Mouse (Mus musculus) forebrain, embryonic 15.5 days (tissue): Measurements from ENCODE around the gene Rpl10a. TPM values are rescaled to one million over a fixed set of nuclear protein-coding genes. Genes with fewer than 3 reads are reported as not detected.
"Not testable (repeated sequence)": the region's sequence is repeated elsewhere in the genome, so short reads cannot be mapped to it uniquely, and the experiment has no call there.

Experiments used
- ATAC-seq: fragments of 200-750 bp; cut with Nextera tagmentation; replicated peaks from 2 replicates; pipeline ENCODE4 v1.8.0; 2017; ENCODE audit warnings: mild to moderate bottlenecking, moderate TSS enrichment, moderate library complexity
- H3K27ac ChIP-seq: fragments of 300-500 bp; sonication (generic); replicated peaks from 2 replicates; pipeline ENCODE4 v1.5.1; 2015; ENCODE audit warnings: mild to moderate bottlenecking, inconsistent platforms
- H3K27me3 ChIP-seq: fragments of 300-500 bp; sonication (generic); 2 replicates; pipeline ENCODE4 v1.6.1; 2015; ENCODE audit warnings: inconsistent platforms
- H3K36me3 ChIP-seq: fragments of 300-500 bp; sonication (generic); 2 replicates; pipeline ENCODE4 v1.6.1; 2015; ENCODE audit warnings: mild to moderate bottlenecking, inconsistent platforms
- H3K4me1 ChIP-seq: fragments of 300-500 bp; sonication (generic); 2 replicates; pipeline ENCODE4 v1.6.1; 2015; ENCODE audit warnings: inconsistent platforms
- H3K4me2 ChIP-seq: fragments of 300-500 bp; sonication (generic); replicated peaks from 2 replicates; pipeline ENCODE4 v1.6.1; 2015; ENCODE audit warnings: mild to moderate bottlenecking, inconsistent platforms
- H3K4me3 ChIP-seq: fragments of 300-500 bp; sonication (generic); 2 replicates; pipeline ENCODE4 v1.5.1; 2015; ENCODE audit warnings: mild to moderate bottlenecking, inconsistent platforms
- H3K9ac ChIP-seq: fragments of 300-500 bp; sonication (generic); replicated peaks from 2 replicates; pipeline ENCODE4 v1.6.1; 2015; ENCODE audit warnings: mild to moderate bottlenecking, inconsistent platforms
- H3K9me3 ChIP-seq: fragments of 300-500 bp; sonication (generic); 2 replicates; pipeline ENCODE4 v1.6.1; 2016; ENCODE audit warnings: inconsistent platforms
- WGBS: fragments of 180-500 bp; shearing (Covaris S2); methylation state at CpG from one replicate; pipeline ENCODE4 v1.1.7; 2015; ENCODE audit warnings: mixed read lengths; 5-methylcytosine and 5-hydroxymethylcytosine counted together
- polyA plus RNA-seq: library from polyadenylated mRNA; unstranded; fragments of >200 nt; fragmentation: Nextera tagmentation; extraction: Ambion mirVana; gene quantifications from 2 replicates; pipeline ENCODE4 v1.2.1, GENCODE M21; 2015

The Rpl10a gene
- polyA plus RNA-seq, 1 experiment from 2014 or later = 359 TPM

GRCm38 (mm10) chr17:28351353-28351890 is 23.2 kb downstream of the Rpl10a start:
- 1% methylated on average over 28 of the region's 29 CpGs for whole genome bisulfite sequencing

GRCm38 (mm10) chr17:28352018-28352417 is 23.7 kb downstream of the Rpl10a start:
- no peak for ATAC-seq

More at GRCm38 (mm10) chr17:28351353-28351890, 23.2 kb downstream of the Rpl10a start:
- Histone ChIP-seq H3K36me3 (no peaks in the 10 kb centered on the region), H3K27ac (no peak overlapping the region), H3K9me3 (no peaks in the 10 kb centered on the region), H3K9ac (peak overlapping the region; percentile 50), H3K27me3 (peaks cover 11% of the 10 kb centered on the region), H3K4me1 (peaks cover 26% of the 10 kb centered on the region), H3K4me3 (peak overlapping the region; percentile 56), H3K4me2 (peak overlapping the region; percentile 83)
- ATAC-seq = no peak; the same call in 1 of the 2 replicates

GRCm38 (mm10) chr17:28355871-28356270 is 27.6 kb downstream of the Rpl10a start:
- Histone ChIP-seq H3K4me1 (peaks cover 7% of the 10 kb centered on the region), H3K4me3 (no peak overlapping the region), H3K9me3 (no peaks in the 10 kb centered on the region), H3K27ac (no peak overlapping the region), H3K36me3 (no peaks in the 10 kb centered on the region), H3K4me2 (no peak overlapping the region), H3K9ac (no peak overlapping the region), H3K27me3 (peaks cover 32% of the 10 kb centered on the region)
- WGBS = 88% methylated on average over 12 of the region's 12 CpGs
- no peak for ATAC-seq

More at GRCm38 (mm10) chr17:28352018-28352417, 23.7 kb downstream of the Rpl10a start:
- Histone ChIP-seq H3K9me3 (no peaks in the 10 kb centered on the region), H3K4me3 (no peak overlapping the region), H3K9ac (no peak overlapping the region), H3K27me3 (peaks cover 11% of the 10 kb centered on the region), H3K36me3 (no peaks in the 10 kb centered on the region), H3K4me1 (peaks cover 26% of the 10 kb centered on the region), H3K4me2 (no peak overlapping the region), H3K27ac (no peak overlapping the region)
- 21% methylated on average over 11 of the region's 11 CpGs for WGBS

- H3K4me1 ChIP-seq = peaks cover 14% of the 10 kb centered on the region
- WGBS = 17% methylated on average over 22 of the region's 24 CpGs
- H3K9me3 ChIP-seq, H3K4me2 ChIP-seq, H3K36me3 ChIP-seq, ATAC-seq, H3K27ac ChIP-seq, H3K4me3 ChIP-seq, H3K9ac ChIP-seq: not testable (repeated sequence)
- peaks cover 47% of the 10 kb centered on the region for H3K27me3 ChIP-seq
Observed at GRCm38 (mm10) chr17:28358576-28359261, 30.4 kb downstream of the Rpl10a start.

- 82% methylated on average over 9 of the region's 9 CpGs for WGBS
- Histone ChIP-seq H3K9me3 (no peaks in the 10 kb centered on the region), H3K4me3 (no peak overlapping the region), H3K36me3 (no peaks in the 10 kb centered on the region), H3K27me3 (peaks cover 65% of the 10 kb centered on the region), H3K4me2 (no peak overlapping the region), H3K9ac (no peak overlapping the region), H3K27ac (no peak overlapping the region), H3K4me1 (peaks cover 21% of the 10 kb centered on the region)
- no peak for ATAC-seq
Observed at GRCm38 (mm10) chr17:28360531-28361277, 32.4 kb downstream of the Rpl10a start.

- Histone ChIP-seq H3K27me3 (peaks cover 70% of the 10 kb centered on the region), H3K4me2 (peak overlapping the region; percentile 45), H3K4me1 (peaks cover 21% of the 10 kb centered on the region), H3K9ac (0 out of 2 replicates have a peak overlapping the region, but pooled peaks have one; percentile 5), H3K9me3 (no peaks in the 10 kb centered on the region), H3K4me3 (peak overlapping the region; percentile 22), H3K36me3 (no peaks in the 10 kb centered on the region), H3K27ac (no peak overlapping the region)
- ATAC-seq = no peak
- 40% methylated on average over 11 of the region's 11 CpGs for WGBS
Observed at GRCm38 (mm10) chr17:28361921-28362652, 33.8 kb downstream of the Rpl10a start.

- H3K9me3 ChIP-seq = no peaks in the 10 kb centered on the region
- H3K36me3 ChIP-seq = no peaks in the 10 kb centered on the region
- H3K9ac ChIP-seq = 0 out of 2 replicates have a peak overlapping the region, but pooled peaks have one; percentile 5
- peak overlapping the region; percentile 45 for H3K4me2 ChIP-seq
- WGBS = 3% methylated on average over 25 of the region's 25 CpGs
- H3K4me3 ChIP-seq = peak overlapping the region; percentile 22
- peaks cover 21% of the 10 kb centered on the region for H3K4me1 ChIP-seq
- no peak overlapping the region for H3K27ac ChIP-seq
- no peak for ATAC-seq
- H3K27me3 ChIP-seq = peaks cover 70% of the 10 kb centered on the region
Observed at GRCm38 (mm10) chr17:28362653-28363292, 34.5 kb downstream of the Rpl10a start.

GRCm38 (mm10) chr17:28363507-28363906 is 35.2 kb downstream of the Rpl10a start:
- no peak overlapping the region for H3K9ac ChIP-seq
- WGBS = 19% methylated on average over 6 of the region's 6 CpGs
- ATAC-seq = no peak

GRCm38 (mm10) chr17:28365122-28365521 is 36.9 kb downstream of the Rpl10a start, which contains the start of gene Tulp1:
Gene Tulp1 (minus strand): TSS chr17:28365222.
- no peak for ATAC-seq
- Histone ChIP-seq H3K4me3 (peak within 1 kb of the TSS; percentile 12; the same call in 1 of the 2 replicates), H3K27me3 (peaks cover 56% of the 10 kb centered on the region), H3K9me3 (no peaks in the 10 kb centered on the region), H3K4me2 (peak within 1 kb of the TSS; percentile 24), H3K27ac (no peak within 1 kb of the TSS), H3K4me1 (peaks cover 21% of the 10 kb centered on the region), H3K9ac (no peak within 1 kb of the TSS; the same call in 1 of the 2 replicates), H3K36me3 (no peaks in the 10 kb centered on the region)
- 25% methylated on average over 8 of the region's 8 CpGs for WGBS

More at GRCm38 (mm10) chr17:28363507-28363906, 35.2 kb downstream of the Rpl10a start:
- Histone ChIP-seq H3K4me3 (no peak overlapping the region), H3K36me3 (no peaks in the 10 kb centered on the region), H3K9me3 (no peaks in the 10 kb centered on the region), H3K27ac (no peak overlapping the region), H3K27me3 (peaks cover 65% of the 10 kb centered on the region), H3K4me1 (peaks cover 21% of the 10 kb centered on the region), H3K4me2 (no peak overlapping the region)

GRCm38 (mm10) chr17:28368449-28368848 is 40.2 kb downstream of the Rpl10a start:
- H3K36me3 ChIP-seq = no peaks in the 10 kb centered on the region
- no peaks in the 10 kb centered on the region for H3K9me3 ChIP-seq
- WGBS = 6% methylated on average over 13 of the region's 13 CpGs
- ATAC-seq = no peak
- no peak overlapping the region for H3K27ac ChIP-seq
- peaks cover 8% of the 10 kb centered on the region for H3K4me1 ChIP-seq
- H3K4me3 ChIP-seq = no peak overlapping the region
- no peak overlapping the region for H3K4me2 ChIP-seq
- no peak overlapping the region for H3K9ac ChIP-seq
- peaks cover 25% of the 10 kb centered on the region for H3K27me3 ChIP-seq

- ATAC-seq = no peak
Observed at GRCm38 (mm10) chr17:28369056-28369455, 40.8 kb downstream of the Rpl10a start.

More at GRCm38 (mm10) chr17:28369056-28369455, 40.8 kb downstream of the Rpl10a start:
- Histone ChIP-seq H3K4me1 (peaks cover 4% of the 10 kb centered on the region), H3K27ac (no peak overlapping the region), H3K36me3 (no peaks in the 10 kb centered on the region), H3K9ac (no peak overlapping the region), H3K27me3 (peaks cover 19% of the 10 kb centered on the region), H3K9me3 (no peaks in the 10 kb centered on the region), H3K4me3 (no peak overlapping the region), H3K4me2 (no peak overlapping the region)
- WGBS = 89% methylated on average over 5 of the region's 5 CpGs
